Mouse (Mus musculus) forelimb bud, embryonic 11.5 days (tissue): ENCODE results near the gene Tmprss3.

Experiments
- DNase-seq: peaks from one replicate; pipeline ENCODE4 v3.0.0-alpha.2; 2012; ENCODE audit warnings: low read depth, low spot score

Gene Tmprss3

DNA sequence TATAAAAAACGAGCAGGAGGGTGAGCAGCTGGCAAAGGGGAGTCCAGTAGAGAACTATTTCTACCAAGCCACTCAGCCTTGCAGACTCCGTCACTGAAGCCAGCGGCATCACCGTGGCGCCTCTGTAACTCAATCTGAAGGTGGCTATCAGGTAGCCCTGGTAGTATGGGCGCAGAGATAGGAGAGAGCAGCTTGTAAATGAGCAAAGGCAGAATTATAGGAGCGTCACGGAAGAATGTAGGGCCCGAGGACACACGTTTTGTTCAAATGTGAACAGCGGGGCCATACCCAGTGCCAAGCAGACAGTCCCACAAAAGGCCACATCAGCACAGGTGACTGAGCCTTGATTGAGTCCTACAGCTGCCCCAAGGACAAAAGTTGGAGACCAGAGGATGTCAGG is at the start of gene Tmprss3:
Tmprss3 (minus strand) TSS at position 101 of the 400 bp plus-strand sequence.
- no peak for DNase-seq

DNA sequence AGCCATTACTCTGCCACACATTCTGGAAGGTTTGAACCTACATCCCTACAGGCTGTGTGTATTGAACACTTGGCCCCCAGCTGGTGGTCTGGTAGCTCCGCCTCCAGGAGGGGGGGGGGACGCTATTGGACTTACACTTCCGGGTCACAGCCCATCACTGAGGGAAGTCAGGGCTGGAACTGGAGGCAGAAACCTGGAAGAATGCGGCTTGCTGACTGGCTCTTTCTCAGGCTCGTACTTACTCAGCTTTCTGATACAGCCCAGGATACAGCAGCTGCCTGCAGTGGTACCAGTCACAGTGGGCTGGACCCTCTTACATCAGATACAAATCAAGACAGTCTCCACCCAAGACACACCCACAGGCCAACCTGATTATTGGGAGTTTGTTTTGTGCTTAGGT is 48.4 kb upstream of the Tmprss3 start:
- DNase-seq, result no peak

DNA sequence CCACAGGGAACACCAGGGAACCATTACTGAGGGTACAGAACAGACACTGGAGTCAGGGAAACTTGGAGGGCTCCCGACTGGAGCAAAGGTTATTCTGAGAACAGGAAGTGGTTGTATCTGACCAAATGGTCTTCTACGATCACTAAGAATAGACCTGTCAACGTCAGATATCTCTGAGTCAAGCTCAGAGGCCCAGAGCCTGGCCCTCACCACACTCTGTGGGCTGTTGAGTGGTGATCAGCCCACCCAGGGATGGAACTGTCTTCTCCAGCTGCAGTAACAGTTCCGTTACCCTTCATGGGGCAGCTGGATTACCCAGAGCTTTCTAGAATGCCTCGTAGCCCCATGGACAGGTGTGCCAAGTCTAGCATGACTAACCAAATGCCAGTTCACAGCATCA is 46.5 kb upstream of the Tmprss3 start:
- DNase-seq, result no peak

DNA sequence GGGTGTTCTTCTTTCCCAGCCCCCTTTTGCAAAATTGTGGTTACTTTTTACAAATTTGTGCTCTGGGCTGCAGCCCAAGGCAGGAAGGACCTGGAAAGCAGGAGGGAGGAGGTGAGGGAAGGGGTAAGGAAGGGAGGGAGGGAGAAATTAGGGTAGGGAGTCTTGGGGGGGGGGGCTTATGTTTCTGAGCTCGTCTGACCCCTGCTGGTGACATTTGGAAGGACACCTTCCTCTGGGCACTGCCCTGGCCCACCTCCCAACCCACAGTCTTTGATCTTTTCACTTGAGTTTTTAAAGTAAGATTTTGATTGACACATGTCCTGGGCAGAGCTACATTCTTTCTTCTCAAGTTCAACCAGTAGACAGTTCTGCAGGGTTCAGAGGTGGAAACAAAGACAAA is 44.0 kb upstream of the Tmprss3 start:
- DNase-seq, result no peak

DNA sequence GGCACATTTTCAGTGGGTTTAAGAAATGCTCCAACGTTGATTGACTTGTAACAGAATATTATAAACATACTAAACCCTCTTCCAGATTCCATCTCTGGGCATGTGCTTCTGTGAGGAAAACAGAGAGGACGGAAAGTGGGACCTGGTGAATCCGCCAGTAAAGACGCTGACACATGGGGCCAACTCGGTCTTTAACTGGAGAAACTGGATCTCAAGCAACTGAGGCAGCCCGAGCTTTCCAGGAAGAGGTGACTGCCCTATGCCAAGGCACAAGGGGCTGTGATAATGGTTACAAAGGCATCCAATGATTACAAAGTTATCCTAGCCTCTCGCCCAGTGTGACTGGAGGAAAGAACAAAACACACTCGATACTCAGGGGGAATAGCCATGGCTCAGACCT is 42.4 kb upstream of the Tmprss3 start:
- DNase-seq, result no peak

DNA sequence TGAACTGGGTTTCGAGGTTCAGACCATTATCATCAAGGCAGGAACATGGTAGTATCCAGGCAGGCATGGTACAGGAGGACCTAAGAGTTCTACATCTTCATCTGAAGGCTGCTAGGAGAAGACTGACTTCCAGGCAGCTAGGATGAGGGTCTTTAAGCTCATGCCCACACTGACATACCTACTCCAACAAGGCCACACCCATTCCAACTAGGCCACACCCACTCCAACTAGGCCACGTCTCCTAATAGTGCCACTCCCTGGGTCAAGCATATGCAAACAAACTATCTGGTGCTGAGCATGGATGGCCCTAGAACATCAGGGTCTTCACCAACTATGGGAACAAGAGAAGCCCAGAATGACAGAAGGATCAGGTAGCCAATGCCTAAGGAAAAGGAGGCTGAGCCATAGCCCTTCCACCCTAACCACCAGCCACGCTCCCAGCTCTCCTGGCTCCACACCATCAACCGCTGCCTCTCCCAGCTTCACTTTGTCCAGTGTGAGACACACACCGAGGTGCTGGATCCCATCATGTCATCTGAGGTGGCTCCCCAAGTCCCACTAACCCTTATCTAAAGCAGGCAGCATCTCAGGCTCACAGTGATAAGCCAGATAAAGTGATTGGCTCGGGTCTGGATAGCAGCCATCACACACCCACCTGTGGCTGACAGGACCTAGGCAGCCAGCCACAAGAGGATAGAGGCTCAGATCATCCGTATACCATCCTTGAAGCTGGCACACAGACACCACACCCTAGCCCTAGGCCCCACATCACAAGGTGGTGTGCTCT is 39.6 kb upstream of the Tmprss3 start:
- no peak for DNase-seq

DNA sequence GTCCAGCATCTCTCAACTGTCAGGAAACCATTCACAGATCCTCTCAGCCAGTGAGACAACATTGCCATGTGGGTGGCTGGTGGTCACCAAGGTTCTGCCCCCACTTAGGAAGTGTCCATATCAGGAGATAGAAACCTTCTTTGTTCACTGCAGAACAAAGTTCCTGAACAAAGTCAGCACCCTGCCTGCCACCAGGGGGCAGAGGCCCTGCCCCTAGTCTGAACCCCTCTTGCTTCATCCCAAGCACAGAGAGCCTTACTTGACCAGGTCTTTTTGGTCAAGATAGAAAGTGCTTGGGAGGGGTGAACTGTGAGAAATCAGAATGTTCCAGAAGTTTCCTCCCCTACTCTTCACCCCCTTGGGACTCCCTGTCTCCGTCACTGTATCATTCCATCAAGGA is 37.1 kb upstream of the Tmprss3 start:
- DNase-seq, result no peak

DNA sequence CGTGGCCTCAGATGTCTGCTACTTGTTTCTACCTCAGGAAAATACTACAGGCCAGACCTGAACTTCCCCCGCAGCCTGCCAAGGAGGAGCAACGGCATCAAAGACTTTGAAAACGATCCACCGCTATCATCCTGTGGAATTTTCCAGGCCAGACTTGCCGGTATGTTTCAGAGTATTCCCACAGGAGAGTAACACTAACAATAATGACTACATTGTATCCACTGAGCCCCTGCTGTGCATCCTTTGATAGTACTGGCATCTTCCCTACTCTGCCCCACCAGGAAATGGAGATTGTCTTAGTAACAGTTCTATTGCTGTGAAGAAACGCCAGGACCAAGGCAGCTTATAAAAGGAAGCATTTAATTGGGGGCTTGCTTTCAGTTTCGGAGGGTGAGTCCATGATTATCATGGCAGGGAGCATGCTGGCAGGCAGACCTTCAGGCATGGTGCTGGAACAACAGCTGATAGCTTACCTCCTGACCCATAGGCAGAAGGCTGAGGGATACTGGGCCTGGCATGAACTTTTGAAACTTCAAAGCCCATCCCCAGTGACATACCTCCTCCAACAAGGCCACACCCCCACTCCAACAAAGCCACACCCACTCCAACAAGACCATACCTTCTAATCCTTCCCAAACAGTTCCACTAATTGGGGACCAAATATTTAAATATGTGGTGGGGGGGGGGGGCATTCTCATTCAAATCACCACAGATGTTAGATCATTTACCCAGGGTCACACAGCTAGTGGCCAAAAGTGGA is 33.7 kb upstream of the Tmprss3 start:
- no peak for DNase-seq

DNA sequence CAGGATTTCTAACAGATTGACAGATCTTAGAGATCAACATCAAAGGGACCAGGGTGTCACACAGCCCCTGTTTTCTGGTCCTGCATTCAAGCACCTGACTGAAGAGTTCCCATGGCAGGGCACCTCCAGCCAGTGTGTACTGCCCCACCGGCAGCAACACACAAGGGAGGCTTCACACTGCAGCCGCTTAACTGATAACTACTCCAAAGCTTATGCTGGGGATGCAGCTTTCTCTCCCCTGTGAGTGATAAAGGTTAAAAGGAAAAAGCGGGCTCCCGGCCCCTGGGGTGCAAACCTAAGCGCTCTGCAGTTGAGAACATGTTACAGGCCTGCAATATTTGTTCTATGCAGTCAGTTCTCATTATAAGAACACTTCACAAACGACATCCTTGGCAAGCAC is 33.0 kb upstream of the Tmprss3 start:
- no peak for DNase-seq

DNA sequence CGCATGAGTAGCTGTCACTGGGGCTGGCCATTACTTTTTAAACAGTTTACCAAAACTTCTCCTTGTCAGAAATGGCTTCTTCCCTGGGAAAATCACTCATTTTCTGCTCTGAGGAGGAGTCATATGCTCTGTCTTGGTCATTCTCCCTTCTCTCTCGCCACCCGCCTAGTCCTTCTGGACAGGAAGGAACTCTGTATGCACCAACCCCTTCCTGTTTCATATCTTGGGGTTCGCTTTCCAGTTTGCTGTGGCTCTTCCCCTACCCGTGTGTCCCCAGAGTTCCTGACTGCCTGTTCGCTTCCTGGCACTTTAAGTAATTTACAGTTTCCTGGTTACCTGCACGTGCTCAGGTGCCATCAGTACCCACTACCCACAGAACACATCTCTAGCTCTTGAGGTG is 28.2 kb upstream of the Tmprss3 start:
- no peak for DNase-seq

DNA sequence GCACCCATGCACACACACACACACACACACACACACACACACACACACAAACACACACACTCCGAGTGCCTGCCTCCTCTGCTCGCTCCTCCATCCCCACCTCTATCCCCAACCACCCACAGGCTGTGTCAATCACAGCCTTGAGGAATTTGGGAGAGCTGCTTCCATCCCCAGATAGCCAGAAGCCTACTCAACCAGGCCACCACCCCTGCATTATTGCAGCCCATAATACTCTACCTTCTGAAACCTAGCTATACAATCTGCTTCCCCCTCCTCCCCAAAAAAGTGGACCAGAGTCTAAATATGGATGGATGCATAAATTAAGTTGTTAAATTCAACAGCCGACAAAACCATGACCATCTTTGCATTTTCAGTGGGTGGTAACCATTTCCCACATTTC is 27.6 kb upstream of the Tmprss3 start:
- no peak for DNase-seq

DNA sequence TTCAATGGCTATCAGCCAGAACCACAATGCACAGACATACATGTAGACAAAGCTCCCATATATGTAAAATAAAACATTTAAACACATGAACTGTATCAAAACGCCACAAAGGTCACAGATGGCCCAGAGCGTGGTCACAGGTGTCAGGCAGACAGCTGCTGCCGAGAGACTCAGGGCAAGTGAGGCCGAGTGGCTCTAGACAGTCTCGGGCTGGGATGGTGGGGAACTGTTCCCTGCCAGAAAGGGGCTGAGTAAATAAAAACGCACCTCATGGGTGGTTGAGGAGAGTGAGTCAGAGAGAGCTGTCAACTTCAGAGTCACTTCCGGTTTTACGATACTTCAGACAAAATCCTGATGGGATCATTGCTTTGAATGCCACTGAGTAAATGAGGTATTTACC is 25.8 kb upstream of the Tmprss3 start:
- no peak for DNase-seq

DNA sequence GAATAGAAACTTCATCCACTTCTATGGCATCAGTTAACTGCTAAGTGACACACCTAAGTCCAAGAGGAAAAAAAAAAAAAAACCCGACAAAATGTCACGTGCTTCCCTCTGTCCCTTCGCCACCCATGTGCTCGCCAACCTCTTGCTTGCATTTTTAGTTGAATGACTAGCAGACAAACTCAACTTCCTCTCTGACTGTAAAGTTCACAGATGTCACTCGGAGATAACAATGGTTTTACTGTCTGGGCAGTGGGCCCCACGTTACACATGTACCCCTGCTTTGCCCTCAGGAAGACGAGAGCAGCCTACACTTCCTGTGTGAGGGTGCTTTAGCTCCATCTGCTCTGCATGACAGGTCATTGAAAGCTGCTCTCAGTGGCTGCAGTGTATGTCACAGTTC is 25.1 kb upstream of the Tmprss3 start:
- no peak for DNase-seq

DNA sequence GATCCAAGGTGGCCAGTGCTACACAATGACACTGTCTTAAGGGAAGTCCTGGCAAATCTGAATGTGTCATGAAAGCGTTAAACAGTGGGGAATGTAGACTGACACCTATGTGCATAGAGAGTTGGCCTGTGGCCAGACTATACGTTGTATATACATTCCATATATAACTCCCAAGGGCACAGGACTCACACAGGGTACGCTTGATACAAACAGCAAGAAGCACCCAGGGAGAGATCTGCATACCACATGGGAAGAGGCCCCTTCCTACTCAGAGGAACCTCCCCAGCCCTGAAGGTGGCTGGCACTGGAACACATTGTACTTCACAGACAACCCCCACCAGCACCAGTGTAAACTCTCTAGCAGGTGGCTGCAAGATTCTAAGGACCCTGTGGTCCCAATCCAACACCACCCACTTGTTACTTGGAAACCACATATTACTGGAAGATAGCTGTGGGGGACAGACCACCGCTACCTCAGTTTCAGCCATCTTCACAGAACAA is 24.1 kb upstream of the Tmprss3 start:
- DNase-seq, result no peak

DNA sequence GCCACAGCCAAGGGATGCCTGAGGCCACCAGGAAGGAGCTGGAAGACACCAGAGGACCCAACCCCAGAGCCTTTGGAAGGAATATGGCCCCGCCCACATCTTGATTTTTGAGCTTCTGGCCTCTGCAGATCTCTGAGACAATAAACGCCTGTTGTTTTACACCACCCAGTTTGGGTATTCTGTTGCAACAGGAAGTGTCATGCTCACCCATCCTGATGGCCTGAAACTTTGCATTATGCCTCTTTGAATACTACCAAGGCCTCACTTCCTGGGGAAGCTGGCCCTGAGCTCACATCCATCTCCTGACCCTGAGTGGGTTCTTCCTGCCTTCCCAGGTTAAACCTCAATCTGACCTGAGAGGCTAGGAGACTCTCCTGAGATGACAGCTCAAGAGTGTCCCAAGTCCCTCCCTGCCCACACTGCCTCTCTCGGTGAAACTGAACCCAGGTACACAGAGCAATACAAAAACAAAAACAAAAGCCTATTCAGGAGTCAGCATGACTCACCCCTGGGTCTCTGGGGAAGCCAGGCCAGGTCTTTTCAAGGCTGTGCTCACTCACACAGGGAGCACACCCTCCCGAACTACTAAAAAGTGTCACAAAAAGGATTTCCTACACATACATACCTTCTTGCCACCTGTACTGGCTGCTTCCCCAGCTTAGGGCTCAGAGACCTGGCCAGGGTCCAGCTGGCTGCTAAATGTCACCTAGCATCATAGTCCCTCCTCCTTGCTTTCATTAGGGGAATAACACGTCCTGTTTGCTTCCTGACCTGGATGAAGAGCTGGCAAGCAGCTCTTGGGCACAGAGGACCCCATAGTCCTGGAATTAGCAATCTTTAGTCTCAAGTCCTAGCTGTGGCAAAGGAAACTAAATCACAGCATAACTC is 17.5 kb upstream of the Tmprss3 start:
- DNase-seq, result no peak

DNA sequence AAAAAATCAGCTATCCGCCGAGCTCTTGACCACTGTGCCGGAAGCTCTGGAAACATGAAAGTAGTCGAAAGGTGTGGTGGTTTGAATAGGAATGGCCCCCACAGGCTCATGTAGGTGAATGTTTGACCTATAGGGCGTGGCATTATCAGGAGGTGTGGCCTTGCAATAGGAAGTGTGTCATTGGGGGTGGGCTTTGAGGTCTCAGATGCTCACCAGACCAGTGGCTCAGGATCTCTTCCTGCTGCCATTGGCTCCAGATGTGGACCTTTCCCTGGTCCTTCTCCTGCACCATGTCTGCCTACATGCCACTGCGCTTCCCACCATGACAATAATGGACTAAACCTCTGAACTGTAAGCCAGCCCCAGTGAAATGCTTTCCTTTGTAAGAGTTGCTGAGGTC is 13.1 kb upstream of the Tmprss3 start:
- no peak for DNase-seq

DNA sequence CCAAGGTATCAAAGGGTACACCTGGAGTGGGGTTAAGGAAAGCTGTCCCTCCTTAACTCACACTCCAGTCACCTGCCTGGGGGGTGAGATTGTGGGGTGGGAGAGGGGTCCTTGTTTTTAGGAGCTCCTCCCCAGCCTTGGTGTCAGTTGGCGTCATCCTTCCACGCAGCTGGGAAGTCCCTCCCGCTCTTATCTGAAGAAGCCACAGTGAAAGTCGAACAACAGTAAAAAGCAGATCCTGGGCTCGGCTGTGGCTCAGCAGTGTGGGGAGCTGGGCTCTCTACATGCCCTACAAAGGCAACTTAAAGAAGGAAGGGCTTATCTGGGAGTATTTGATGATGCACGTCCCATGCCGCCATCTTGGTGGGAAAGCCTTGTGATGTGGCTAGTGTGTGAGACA is 11.5 kb upstream of the Tmprss3 start:
- DNase-seq, result no peak

DNA sequence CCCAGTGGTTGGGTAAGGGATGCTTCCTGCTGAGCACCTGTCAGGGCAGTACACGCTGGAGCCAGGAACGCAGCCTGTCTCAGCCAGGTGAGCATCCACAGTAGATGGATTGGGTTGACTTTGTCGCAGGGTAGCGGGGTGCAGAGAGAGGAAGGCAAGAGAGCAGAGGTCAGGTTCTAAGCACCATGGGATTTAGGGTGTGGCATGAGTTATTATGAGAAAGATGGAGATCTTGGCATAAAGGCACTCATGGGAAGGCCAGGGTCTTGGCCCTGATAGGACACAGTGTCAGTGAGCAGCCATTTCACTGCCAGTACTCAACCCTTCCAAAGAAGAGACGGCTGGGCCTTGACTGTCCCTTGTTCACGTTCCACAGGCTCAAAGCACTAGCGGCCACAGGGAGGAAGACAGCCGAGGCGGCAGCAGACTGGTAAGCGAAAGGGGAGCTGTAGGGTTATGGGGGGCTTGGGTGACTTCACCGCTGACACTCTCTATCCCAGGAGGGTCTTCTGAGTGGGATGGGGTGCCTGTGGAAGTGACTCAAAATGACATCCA is 10.7 kb upstream of the Tmprss3 start:
- no peak for DNase-seq

DNA sequence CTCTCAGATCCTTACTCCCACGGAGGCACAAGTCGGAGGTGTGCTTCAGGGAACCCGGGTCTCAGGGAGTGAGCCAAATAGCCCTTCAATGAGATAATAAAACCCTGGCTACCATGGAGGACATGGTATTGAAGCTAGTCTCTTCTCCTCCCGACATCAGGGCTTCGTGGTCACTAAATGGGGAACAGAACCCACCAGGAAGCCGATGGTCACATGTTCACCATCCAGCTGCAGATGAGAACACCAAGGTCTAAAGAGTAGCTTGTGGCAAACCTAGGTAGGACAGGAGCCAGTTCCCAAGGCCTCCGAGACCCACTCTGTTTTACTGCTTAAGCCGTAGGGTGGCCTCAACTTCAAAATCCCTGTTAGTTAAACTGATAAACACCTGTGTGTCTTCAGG is 9.9 kb upstream of the Tmprss3 start:
- no peak for DNase-seq

DNA sequence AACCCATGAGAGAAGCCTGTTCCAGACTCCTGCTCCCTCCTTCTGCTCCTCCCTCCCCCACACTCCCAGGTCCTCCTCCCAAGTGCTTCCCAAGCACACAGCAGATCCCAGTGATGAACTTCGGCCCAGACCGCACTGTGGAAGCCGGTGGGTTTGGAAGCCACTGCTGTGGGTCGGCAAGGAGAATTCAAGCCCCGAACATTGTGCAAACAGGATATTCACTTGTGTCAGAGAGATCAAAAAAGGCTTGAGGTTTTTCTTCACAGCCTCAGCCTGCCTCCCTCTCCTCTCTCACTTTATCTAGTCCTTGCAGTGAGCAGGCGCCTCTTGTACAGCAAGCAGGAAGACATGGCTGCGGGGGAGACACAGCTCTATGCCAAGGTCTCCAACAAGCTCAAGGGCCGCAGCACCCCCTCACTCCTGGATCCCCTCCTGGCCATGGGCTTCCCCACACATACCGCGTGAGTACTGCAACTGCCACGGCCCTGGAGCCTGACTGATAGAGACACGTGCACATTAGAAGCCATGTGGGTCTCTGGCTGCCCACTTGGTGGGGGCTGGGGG is 9.1 kb upstream of the Tmprss3 start, which contains the start of gene Ubash3a:
Ubash3a (plus strand) TSS at position 103 of the 564 bp plus-strand sequence.
- DNase-seq, result no peak

DNA sequence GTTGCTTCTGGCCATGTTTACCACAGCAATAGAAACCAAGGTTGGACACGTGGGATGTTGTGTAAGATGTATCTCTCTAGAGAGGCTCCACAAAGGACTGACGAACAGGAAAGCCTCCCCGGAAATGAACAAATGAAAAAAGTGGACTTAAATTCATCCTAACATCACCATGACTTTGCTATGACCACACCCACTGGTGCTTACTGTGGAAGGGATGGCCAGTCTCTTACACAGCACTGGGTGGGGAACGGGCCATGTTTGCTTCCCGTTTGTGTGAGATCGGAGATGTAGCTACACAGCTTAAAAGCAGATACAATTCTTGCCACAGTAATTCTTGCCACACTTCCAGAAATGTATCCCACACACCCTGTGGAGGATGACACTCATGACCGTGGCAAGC is 2.5 kb downstream of the Tmprss3 start:
- DNase-seq, result no peak
